Mouse (Mus musculus) ES-Bruce4 (cell line): ENCODE measurements around the gene Hivep2.

Experiments used
- CTCF ChIP-seq: IDR thresholded peaks from one replicate; pipeline ENCODE4 v1.8.1; 2011; ENCODE audit warnings: low read depth, low read length
- EP300 ChIP-seq: IDR thresholded peaks from 2 replicates; pipeline ENCODE4 v1.6.1; 2011; ENCODE audit warnings: low read depth, low read length; ENCODE audit not compliant: insufficient read depth

DNA sequence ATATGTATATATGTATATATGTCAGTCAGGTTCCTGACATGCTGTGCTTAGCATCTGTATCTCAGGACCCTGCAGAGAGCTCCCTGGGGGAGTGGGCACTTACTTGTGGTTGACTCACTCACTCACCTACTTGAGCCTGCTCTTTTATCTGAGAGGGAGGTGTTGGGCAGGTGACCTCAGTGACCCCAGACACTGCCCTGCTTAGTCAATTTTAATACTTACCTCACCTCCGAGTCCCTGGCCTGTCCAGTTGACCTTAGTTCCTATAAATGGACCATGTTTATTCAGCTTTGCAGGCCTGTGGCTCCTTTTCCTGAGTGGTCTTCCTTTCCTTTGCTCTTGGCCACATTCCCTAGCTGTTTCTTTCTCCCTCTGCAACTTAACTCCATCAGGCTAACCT lies 61.9 kb downstream of the Hivep2 start:
- TF ChIP-seq CTCF (no peak), EP300 (no peak)
